Mouse (Mus musculus): ENCODE measurements around the gene Ddb2.

Gene Ddb2

DNA sequence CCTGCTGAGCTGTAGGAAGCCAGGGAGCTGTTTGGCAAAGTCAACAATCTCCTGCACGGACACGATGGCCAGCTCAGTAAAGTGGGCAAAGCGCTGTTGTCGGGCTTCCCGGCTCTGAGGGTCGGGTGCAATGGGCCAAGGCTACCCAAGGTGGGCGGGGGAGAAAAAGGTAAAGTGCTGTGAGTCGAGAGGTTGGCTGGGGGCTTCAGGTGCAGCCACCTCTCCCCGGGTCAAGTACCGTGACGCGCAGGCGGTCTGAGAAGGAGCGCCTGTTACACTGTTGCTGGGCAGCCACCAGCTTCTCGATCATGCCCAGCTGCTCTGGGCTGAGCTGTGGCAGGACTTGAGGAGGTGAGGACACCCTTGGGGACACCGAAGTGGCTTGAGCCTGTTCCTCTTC lies 46.3 kb downstream of the Ddb2 start:
- no peak for DNase-seq (ENCODE audit: extremely low read depth, low read depth, low spot score)

DNA sequence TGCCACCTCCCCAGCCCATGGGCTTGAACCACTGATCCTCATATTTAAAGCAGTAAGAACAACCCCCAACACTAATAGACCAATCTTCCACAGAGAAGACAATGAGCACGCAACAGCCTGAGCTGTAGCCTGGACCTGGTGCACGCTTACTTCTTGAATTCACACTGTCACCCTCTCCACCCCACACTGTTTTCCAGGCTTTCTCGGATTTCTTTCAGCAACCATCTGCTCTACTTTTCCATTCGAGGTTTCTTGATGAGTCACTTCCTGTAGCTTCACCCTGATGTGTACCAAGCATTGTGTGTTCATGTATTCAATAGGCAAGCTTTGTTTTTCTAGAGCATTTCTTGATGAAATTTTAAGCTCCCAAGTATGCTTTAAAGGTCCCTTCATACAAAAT lies 49.4 kb downstream of the Ddb2 start:
- no peak for DNase-seq (ENCODE audit: extremely low read depth, low read depth, low spot score)

DNA sequence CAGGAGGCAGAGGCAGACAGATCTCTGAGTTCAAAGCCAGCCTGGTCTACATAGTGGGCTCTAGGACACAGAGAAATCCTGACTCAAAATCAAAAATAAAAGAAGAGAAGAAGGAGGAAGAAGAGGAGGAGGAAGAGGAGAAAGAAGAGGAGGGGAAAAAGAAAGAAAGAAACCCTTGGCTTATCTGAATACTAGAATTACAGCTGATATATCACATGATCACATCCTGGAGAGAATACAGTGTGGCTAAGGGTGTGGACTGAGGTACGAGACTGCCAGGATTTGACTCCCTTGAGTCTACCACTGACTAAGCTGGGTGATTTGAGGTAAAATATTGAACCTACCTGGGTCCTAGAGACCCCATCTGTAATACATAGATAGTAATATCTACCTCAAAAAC lies 50.6 kb downstream of the Ddb2 start:
- no peak for DNase-seq (ENCODE audit: extremely low read depth, low read depth, low spot score)

DNA sequence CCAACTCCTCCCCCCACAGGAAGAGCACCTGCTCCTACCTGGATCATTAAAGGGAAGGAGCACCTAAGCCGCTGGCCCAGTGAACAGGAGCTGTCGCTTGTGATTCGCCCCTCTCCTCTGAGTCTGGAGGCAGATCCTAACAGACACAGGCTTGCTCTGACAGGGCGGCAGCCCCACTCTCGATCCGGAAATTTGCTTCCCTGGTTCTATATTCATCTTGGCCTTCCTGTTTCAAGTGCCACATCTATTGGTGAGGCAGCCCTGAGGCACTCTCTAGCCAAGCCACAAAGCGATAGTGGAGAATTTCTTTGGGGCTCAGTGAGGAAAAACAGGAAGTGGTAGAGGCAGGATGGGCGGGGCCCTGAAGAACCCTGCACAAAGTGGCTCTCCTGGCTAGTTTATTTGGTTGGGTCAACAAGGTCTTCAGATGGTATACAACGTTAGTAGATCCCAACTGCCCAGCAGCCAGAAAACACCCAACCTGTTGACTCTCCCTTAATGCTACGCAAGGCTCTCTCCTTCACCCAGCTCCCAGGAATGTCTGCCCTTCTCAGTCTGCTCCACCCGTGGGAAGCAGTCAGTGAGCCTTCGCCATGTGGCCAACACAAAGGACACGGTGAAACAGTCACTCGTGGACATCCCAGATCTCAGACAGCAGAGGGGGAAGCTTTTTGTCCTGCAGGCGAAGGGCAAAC lies 52.9 kb downstream of the Ddb2 start, which contains the start of gene Madd:
Madd (minus strand) TSS at position 127 of the 695 bp plus-strand sequence.
- no peak for DNase-seq (ENCODE audit: extremely low read depth, low read depth, low spot score)

DNA sequence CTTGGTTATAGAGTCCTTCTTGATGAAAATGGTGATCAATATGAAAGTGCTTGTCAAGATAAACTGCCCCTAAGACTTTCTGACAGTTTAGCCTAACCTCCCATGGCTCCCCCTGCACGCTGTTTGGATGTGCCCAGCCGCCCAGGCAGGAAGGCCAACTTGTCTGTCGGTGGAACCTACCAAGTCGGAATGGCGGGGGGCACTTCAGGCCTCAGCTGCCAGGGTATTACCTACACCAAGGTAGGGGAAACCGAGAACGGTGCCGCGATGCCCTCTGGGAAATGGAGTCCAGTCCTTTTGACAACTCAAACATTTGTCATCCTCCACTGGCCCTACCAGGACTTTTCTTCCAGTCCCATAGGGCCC lies 53.7 kb downstream of the Ddb2 start:
- peak; percentile 93 for DNase-seq (ENCODE audit: extremely low read depth, low read depth, low spot score)

DNA sequence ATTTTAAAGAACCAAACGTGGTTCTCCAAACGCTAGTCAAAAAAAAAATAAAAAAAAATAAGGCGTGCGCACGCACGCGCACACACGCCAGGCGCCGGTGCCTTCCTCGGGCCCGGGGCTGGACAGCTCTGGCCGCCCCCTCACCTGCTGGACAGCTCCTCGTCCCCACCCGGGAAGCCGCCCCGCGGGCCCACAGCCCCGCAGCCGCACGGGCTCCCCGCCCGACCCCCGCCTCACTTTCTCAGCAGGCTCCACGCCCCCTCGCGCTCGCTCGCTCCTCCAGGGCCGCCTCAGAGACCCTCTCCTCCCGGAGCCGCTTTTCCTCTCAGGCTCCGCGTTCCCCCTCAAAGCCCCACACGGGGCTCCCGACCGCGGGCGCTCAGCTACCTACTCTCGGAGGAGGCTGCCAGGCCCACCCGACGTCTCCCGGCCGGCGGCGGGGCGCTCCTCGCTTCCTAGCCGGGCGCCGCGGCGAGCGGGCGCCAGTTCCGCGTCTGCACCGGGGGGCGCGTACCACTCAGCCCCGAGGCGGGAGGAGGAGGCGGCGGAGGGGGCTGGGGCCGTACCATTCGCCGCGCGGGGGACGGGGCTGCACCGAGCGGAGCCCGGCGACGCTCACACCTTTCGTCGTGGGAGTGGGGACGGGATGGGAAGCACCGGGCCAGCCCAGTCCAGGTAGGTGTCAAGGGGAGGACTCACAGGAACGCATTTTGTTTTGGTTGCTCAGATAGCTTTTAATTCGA lies 54.2 kb downstream of the Ddb2 start:
- peak; percentile 36 for DNase-seq (ENCODE audit: extremely low read depth, low read depth, low spot score)

GRCm38 (mm10) chr2:91182016-91182404 lies 54.8 kb downstream of the Ddb2 start:
- no peak for DNase-seq (ENCODE audit: extremely low read depth, low read depth, low spot score)

DNA sequence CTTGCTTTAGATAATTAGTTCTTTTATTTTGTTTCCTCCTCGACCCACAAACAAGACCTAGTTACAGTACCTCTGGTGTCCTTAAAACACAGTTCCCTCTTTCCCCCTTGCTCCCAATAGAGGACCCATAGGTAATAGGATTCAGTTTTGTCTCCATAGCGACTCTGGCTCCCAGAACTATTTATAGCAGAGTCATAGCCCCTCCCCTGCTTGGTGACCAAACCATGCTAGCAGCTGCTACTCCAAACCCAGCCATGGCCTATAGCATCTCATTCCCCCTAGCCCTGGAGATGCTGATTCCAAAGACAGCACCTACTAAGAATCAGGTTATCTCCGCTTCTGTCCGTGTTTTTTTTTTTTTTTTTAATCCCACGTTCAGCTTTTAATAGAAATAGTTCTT lies 56.1 kb downstream of the Ddb2 start:
- DNase-seq (ENCODE audit: extremely low read depth, low read depth, low spot score), result no peak

DNA sequence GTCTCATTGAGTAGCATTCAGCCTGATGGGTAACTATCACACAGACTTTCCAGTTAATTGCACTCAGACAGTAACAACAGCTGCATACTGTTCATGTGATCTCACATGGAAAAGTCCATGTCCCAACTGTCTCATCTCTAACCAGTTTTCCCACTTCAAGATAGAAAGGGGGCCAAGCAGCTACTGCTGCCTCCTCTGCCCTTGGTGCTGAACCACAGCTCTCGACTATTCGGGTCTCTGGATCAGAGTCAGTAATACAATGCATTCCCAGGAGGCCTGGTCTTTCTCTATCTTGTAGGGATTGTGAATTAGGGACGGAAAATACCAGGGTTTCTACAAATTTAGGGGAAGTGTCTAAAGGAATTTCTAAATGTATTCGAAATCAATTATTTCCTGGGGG lies 57.0 kb downstream of the Ddb2 start:
- no peak for DNase-seq (ENCODE audit: extremely low read depth, low read depth, low spot score)

- DNase-seq (ENCODE audit: extremely low read depth, low read depth, low spot score), result peak; percentile 46
Observed at GRCm38 (mm10) chr2:91176234-91176633, 60.5 kb downstream of the Ddb2 start.

GRCm38 (mm10) chr2:91175490-91175889 lies 61.3 kb downstream of the Ddb2 start:
- DNase-seq (ENCODE audit: extremely low read depth, low read depth, low spot score), result peak; percentile 56

DNA sequence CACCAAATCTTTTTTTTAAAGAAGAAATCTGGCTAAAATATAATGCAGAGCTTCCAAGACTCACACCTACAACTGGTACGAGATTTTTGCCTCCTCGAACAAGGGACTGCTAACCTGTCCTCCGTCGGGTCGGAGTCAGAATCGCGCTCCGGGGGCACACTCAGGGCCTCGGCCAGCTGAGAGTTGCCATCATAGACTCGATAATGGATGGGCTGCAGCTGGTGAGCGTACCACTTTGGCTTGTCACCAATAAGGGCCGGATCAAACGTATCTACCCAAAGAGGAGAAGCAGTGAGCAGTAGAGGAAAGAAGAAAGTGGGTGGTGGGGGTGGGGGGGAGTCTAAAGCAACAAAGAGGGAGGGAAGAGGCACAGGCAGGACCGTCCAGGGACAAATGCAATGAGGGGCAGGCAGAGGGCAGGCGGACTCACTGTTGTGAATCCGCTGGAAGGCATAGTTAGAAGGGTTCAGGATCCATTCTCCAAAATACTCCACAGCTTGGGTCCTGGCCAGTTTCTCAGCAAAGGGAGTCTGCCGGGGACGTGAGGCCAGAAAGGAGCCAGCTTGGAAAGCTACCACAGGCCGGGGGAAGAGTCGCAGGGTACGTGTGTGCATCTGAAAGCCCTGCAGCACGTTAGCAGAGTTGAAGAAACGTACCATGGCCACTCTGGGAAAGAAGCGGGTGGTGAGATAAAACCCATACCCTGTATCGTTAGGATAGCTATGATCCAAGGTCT lies 67.0 kb downstream of the Ddb2 start:
- DNase-seq (ENCODE audit: extremely low read depth, low read depth, low spot score), result no peak

GRCm38 (mm10) chr2:91167629-91168028 lies 69.2 kb downstream of the Ddb2 start:
- no peak for DNase-seq (ENCODE audit: extremely low read depth, low read depth, low spot score)

DNA sequence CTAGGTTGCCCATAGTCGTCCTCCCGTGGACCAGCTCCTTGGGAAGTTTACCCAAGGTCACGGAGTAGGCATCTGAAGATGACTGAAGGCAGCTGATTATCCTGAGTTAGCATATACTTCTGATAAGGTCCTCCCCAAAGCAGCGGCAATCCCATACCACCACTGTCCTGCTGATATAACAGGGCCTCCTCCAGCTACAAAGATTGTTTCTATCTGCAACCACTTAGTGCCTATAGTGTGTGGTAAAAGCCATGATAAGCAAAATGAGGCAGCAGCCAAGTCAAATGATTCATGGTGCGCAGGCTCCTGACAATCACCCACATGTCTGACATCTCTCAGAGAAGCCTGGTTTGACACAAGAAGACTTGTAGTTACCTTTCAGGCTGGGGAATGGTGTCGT lies 71.8 kb downstream of the Ddb2 start:
- DNase-seq (ENCODE audit: extremely low read depth, low read depth, low spot score), result no peak

- DNase-seq (ENCODE audit: extremely low read depth, low read depth, low spot score), result no peak
Observed at GRCm38 (mm10) chr2:91163532-91163931, 73.2 kb downstream of the Ddb2 start.

DNA sequence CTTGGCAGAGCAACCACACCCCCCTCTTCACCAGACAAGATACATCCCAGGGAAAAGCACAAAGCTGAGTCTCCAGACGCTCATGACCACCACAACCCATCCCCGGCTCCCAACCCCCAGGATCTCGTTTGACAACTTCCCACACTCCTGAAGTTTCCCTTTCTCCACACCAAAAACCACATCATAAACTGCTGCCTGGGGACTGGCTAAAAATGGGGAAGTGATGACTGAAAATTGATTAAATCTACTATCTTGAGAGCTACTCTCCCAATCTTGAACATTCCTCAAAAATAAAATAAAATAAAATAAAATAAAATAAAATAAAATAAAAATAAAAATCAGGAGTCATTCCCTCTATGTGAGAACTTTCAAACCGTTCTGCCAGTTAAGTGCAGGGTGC lies 73.8 kb downstream of the Ddb2 start:
- no peak for DNase-seq (ENCODE audit: extremely low read depth, low read depth, low spot score)
